Mouse (Mus musculus) frontal cortex, postnatal 36 days (tissue): Measurements from ENCODE around the gene Hist1h2bc.
"Not testable (repeated sequence)": the region's sequence is repeated elsewhere in the genome, so short reads cannot be mapped to it uniquely, and the experiment has no call there.

Experiments
- DNase-seq, 2 experiments: peaks; one replicate each; pipeline ENCODE4 v3.0.0; 2022; ENCODE audit warnings: low spot score in 2 of 2

Gene Hist1h2bc

DNA sequence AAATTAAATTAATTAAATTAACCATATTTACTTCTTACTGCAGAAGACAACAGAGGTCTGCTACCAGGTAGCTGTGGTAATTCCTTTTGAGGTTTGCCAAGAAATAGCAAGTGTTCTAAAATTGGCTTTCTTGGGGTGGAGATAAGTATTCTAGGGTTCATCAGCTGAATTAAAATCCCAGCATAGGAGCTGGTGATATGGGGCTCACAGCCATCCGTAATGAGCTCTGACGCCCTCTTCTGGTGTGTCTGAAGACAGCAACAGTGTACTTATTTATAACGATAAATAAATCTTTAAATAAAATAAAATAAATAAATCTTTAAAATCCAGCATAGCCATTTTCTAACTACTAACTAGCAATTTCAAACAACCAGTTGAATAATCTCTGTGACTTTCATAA, 15.8 kb downstream of the Hist1h2bc start:
- no peak for DNase-seq

DNA sequence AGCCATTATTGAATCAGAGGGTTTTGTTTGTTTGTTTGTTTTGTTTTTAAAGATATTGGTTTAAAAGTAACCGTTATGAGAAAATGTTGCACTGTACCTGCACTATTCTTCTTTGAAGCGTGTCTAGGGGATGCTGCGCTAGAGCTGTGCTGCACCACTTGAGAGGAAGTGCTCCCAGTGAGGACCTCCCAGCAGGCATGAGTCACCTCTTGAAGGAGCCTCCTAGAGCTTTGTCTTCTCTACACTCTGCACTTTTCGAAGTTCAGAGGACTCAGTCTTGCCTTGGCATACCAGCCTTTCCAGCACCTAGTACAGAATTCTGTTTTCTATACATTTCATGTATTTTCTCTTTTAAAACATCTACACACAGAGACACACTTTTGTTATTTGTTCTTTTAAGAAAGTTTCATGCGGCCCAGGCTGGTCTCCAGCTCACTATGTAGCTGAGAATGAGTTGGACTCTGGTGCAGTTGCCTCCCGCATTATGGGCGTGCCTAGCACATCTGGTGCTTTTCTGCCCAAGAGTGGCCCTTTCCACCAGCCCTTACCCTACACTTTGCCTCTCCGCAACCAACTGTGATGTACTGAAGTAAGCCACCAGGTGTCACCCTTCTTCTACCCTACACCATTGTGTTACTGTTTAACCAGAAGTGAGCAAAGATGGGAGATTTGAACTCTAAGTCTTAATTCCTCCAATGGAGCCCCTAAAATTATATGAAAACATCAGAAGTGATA, 17.0 kb downstream of the Hist1h2bc start:
- DNase-seq, result peak; percentile 54 to 82

DNA sequence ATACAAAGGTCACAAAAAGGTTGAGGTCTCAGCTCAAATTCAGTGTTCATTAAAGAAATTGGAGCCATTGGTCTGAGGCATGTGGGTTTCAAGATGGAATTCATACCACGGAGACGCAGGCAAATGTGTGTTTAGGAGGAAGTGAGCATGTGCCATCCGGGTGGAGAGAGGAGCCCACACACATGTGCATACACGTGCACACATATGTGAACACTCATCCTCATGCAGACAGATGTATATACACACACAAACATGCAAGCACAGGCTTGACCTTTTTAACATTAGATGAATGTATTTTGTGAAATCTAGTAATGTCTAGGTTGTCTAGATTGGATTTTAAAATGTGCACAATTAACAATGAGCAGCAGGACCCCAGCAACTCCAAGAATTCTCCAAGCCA, 18.2 kb downstream of the Hist1h2bc start:
- DNase-seq, result no peak

DNA sequence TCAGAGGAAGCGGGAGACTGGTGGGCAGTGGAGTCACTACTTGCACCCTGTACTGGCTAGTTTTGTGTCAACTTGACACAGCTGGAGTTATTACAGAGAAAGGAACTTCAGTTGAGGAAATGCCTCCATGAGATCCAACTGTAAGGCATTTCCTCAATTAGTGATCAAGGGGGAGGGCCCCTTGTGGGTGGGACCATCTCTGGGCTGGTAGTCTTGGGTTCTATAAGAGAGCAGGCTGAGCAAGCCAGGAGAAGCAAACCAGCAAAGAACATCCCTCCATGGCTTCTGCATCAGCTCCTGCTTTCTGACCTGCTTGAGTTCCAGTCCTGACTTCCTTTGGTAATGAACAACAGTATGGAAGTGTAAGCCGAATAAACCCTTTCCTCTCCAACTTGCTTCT, 18.8 kb downstream of the Hist1h2bc start:
- DNase-seq, result not testable (repeated sequence)

DNA sequence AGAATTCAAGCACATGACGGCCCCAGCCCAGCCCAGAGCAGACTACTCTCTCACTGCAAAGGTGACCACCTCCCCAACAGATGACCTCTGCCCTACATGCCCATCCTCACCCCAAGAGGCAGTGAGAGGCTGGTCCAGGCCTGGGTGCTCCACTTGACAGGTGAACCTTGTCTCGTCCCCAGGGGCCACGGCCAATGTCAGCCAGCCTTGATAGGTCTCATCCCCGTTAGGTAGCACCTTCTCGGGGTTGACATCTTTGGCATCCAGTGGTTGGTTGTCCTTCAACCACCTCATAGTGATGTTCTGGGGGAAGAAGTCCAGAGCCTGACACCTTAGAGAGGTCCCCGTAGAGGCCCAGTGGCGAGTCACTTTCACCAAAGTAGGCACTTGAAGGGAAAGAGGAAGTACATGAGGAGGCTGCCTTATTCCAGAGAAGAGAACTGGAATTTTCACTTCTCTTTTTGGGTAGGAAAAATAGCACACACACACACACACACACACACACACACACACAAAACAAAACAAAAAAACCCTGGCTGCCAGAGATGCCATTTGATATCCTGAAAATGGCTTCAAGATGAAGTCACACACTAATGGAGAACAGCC, 21.9 kb downstream of the Hist1h2bc start:
- no peak for DNase-seq

DNA sequence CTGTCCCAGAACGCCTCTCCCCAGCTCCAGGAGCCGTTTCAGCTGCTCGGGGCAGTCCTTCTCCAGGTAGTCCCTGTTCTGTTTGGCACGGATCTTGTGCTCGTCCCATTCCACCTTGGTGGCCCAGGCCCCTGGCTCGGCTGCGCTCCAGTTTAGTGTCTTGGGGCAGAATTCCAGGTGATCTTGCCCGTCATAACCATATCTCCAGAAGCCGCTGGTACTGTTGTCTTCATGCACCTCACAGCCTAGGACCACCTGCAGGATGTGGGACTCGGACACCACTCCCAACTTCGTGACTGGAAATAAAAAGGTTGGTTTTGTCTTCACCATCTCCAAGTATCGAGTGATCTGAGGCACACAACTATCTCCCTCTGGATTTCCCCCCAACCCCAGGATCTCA, 22.8 kb downstream of the Hist1h2bc start:
- DNase-seq, result no peak

DNA sequence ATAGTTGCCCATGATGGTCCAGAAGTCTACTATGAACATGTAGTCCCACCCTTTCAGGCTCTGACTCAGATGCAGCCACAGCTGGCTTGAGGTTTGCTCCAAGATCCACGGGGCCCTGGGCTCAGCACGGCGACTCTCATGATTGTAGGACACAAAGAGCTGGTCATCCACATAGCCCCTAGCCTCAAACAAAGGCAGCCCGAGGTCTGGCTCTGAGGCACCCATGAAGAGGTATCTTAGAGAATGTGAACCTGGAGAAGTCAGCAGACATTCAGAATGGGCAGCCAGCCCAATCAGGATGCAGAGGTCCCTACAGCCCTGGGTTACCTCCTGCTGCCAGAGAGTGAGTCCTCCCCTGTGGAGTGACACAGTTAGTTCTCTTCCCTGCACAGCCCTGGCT, 24.0 kb downstream of the Hist1h2bc start:
- DNase-seq, result no peak

DNA sequence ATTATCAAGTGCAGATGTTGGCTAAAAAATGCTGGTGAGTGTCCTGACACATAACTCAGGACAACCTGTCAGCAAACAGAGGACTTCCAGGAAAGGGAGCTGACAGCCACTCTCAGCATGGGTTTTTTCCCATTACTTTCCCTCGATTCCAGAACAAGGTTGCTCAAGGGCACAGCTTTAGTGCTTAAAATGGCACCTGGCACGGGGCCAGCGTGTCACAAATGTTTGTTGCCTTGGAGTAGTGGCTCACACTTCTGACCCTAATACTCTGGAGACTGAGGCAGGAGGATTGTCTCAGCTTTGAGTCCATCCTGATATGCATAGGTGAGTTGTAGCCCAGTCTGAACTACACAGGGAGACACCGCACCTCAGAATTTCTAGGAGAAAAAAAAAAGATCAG, 24.7 kb downstream of the Hist1h2bc start:
- no peak for DNase-seq

DNA sequence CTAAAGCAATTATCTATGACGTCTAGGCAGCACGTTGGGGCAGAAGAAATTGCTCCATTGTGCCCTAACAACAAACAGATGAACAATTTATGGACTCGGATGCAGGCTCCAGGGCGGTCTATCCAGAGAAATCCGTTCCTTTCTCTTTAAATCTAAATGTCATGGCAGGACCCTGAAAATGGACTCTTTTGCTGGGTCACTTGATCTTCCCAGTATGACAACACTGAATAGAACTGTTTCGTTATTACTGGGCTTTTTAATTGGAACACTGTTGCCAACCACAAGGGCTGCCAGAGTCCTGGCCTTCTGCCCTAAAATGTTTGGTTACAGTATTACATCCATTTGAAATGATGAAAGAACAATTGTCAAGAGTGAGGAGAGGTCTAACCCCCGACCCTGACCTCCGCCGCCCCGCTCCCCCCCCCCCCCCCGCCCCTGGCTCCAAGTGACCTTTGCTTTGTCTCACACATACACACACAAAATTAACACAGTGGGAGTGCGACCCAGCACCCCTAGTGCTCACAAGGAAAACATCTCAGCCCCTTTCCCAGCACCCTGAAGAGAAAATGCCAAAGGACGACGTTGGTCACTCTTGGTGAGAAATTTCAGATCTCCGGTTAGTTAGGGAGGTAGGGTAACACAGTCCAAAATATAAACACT, 25.8 kb downstream of the Hist1h2bc start:
- no peak for DNase-seq

DNA sequence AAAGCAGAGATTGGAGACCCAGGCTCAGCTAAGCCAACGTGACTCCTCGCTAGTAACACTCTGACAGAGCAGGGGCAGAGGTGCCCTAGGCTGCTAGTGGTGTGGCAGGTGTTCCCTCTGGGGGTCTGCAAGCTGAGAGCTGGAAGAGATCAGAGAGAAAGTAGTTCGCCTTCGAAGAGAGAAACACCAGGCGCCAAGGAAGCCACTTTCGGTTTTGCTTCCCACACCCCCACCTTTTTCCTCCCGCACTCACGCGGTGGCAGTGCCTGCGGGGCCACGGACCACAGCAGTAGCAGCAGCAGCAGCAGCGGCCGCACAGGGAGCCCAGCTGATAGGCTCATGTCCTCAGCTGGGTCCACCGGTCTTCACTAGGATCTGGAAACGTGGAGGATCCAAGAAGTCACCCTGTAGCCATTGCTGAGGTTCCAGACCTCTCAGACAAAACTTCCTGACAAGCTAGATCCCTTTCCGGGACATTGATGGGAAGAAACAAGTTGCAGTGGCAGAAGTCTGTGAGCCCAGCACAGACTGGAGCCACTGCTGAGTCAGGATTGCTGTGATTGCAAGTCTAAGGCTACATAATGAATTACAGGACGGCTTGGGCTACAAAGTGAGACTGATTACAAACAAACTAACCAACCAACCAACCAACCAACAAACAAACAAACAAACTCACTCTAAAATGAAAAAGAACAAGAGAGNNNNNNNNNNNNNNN, 26.5 kb downstream of the Hist1h2bc start, which contains the start of gene Hfe:
TSS of gene Hfe (minus strand) at position 481 of the 716 bp plus-strand sequence.
- DNase-seq, result peak in 1 of 2 experiments; percentile 40

DNA sequence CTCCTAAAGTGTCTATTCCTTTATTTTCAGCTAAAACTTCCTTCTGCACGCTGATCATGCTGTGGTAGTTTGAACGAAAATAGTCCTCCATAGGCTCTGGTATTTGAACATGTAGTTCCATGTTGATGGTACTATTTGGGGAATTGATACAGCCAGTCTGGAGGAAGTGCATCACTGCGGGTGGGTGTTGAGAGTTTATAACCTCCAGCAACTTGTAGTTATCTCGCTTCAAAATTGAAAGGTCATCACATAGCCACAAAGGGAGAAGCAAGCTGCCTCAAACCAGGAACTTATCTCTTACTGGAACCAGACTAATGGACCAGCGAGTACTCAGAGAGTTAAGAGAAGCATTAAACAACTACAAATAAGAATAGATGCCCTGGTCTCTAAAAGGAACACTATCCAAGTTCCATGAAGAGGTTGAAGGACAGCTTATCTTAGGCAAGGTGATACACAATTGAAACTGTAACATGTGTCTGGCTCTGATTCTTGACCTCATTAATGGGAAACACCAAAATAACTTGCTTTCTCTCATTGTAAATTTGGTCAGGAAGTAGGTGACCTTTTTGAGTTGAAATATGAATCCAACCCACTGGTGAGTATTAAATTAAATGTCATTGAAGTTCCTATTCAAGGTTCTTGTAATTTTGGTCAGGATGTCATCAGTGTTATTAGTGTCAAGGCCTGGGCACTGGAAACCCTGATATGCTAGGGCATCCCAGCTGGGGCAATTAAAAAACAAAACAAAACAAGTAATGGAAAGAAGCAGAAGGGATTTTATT, 32.5 kb downstream of the Hist1h2bc start:
- DNase-seq, result no peak

DNA sequence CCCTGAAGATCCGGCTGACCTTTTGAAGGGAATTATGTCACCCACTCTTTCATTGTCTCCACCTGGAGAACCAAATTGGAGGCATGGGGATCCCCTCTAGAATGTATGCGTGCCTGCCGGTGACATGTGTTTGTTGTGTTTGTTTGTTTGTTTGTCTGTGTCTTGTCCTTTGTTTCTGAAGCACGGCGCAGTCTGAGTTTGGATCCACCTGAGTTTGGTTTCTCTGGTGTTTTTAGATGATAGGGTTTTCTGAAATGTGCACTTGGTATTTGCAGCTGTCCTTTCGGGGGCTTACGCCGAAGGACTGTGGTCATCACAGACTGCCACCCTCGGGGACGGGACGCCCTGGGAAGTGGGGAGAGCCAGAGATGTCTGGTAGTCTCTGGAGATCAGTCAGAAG, 33.2 kb downstream of the Hist1h2bc start:
- DNase-seq, result no peak

DNA sequence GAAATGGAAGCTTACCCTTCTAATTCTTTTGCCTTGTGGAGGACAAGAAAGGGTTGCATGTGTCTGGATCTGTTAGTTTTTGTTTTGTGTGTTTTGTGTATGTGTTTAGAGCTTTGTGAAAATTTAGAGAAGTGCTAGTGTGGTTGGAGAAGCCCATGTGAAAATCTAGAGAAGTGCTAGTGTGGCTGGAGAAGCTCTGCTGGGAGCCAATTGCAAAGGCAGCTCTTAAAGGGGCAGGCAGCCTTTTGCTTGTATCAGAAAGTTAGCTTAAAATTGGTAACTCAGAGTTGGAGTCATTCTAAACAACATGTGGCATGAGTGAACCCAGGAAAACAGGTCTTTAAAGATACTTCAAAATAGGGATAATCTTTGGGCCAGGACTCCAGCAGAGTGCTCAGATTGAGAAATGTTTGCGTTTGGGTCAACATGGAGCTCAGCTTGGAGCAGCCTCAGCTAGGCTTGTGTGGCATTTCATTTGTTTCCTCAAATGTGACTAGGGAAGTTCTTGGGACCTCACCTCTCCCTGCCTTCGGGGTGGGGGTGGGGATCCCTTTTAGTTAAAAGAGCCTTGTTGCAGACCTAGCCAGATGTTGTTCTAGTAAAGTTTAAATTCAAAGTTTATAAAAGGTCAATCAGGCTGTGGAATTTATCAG, 33.7 kb downstream of the Hist1h2bc start:
- DNase-seq, result not testable (repeated sequence)

DNA sequence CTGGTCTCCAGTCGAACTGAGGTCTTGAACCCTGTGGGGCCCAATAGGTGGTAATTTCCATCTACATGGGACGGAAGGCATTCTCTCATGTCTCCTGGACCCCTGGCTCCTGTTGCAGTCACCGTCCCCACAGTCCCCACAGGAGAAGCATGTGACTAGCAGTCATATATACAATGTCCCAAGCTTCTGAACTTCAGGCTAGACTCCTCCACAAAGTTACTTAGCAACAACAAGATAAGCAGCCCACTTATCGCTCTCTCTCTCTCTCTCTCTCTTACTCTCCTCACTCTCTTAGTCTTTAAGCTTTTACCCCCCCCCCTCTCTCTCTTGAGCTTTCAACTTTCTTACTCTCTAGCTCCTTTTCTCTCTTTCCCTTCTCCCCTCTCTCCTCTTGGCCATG, 40.2 kb downstream of the Hist1h2bc start:
- no peak for DNase-seq

DNA sequence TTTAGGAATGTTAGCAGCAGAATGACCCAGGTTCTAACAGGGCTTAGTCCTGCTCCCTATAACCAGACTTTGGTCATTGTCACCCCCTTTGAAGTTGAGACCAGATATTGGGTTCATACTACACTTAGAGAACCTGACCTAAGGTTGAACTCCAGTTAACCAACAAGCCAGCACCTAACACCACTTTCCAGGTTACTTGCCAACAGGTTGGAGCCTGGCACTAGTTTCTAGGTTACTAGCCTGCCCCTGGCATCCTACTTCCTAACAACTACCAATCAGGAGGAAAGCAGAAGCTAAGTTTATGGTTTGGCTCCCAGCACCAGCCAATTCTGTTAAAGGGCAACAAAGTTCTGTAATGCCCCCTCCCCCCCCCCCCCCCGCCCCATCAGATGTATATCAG, 41.2 kb downstream of the Hist1h2bc start:
- DNase-seq, result no peak

DNA sequence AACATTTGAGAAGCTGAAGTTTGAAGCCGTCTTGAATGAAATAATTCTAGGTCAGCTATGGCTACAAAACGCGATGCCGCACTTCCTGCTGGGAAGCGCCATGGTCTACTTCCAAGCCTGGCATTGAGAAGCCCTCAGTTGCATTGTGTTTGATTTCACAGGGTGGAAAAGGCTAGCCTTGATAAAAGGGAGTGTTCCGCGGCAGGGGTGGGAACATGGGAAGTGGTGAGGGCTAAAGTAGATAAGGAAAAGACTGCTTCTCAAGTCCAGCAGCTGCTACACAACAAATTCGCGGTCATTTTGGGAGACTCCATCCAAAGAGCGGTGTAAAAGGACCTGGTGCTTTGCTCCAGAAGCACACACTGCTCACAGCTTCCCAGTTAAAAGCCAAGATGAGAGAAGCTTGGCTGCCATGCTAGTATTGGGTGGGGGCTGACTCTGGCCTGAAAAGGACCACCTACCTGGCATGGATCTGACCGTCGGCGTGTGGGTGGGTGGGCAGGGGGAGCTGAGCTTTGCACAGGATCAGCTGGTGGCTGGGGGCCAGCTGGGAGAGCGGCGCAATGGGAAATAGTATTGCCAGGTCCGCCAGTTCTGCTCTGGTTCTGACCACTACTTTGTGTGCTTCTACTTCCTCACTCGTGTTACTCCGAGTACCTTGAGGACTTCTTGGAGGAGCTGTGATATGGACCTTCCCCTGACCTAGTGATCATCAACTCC, 44.6 kb downstream of the Hist1h2bc start:
- DNase-seq, result no peak

DNA sequence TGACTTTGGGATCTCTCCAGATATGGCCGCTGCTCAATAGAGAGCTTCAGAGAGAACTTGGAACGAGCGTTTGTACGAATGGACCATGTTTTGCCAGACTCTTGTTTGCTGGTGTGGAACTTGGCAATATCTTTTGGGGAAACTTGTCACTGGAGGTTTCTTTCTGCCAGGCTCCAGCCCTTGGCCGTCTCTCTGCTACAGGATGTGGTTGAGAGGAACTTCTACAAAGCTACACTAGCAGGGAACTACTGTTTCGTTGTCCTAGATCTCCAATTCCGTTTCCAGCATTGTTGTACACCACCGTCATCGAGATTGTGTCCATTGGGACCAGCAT, 45.2 kb downstream of the Hist1h2bc start:
- no peak for DNase-seq

DNA sequence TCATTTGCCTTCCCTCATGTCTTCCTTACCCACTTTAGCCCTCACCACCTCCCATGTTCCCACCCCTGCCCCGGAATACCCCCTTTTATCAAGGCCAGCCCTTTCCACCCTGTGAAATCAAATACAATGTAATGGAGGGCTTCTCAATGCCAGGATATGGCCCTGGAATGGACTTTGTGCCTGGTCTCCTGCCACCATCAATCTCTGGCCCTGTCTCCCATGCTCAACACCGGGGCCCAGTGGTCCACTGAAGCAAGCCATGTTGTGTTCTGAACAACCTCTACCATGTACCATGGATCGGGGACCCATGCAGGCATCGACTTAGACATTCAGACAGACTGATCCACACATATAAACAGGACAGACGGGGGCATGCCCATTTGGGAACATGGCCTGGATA, 45.7 kb downstream of the Hist1h2bc start:
- no peak for DNase-seq

DNA sequence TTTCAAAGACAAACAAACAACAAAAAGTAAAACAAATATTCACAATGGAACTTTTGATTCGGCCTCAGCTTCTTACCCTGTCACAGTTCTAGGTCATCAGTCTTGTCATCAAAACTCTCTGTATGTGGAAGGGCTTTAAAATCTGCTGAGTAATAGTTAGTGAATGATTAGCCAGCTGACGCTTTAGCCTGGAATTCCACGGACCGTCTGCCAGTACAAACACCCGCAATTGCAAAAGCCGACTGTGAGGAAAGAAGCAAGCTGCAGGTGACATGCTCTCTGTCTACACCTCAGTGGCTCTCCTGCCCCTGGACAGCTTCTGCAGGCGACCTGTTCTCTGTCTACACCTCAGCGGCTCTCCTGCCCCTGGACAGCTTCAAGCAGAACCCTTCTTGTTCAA, 46.5 kb downstream of the Hist1h2bc start:
- DNase-seq, result no peak

DNA sequence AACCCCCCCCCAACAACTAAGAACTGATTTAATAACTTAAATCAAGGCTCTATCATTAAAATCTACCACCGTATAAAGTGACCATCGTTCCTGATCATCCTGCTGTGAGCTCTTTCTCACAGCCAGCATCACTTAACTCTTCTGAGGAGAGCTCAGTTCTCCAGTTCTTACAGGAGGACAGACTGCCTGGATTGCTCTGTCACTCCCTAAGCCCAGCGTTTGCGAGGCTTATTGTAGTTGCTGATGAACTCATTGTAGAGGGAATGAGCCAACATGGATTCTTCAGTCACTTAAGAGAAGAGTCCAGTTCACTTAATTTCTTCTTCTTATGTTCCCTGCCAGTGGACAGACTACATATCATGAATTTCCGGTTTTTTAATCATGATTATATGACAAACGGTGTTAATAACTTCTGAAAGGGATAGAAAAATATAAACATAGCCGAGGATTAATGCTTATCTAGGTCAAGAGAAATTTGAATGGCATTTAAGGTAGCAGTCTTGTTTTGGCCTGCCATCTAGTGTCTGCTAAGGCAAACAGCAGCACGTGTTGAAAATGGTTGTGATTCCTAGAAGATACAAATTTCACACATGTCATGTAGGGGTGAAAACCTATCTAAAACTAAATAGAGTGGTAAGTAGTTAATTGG, 48.3 kb downstream of the Hist1h2bc start:
- DNase-seq, result peak in 1 of 2 experiments; percentile 46
